Mouse (Mus musculus) intestine, embryonic 14.5 days (tissue): ENCODE results near the gene Cadps2. TPM values are rescaled to one million over a fixed set of nuclear protein-coding genes. Genes with fewer than 3 reads are reported as not detected.

Experiments
- ATAC-seq: fragments of 200-750 bp; cut with Nextera tagmentation; replicated peaks from 2 replicates; pipeline ENCODE4 v1.8.0; 2017; ENCODE audit warnings: low read depth, moderate number of reproducible peaks, moderate TSS enrichment, moderate library complexity; ENCODE audit not compliant: low FRiP score, low TSS enrichment
- DNase-seq: peaks from one replicate; pipeline ENCODE4 v3.0.0-alpha.2; 2018; ENCODE audit warnings: low spot score
- H3K27ac ChIP-seq: fragments of 300-500 bp; sonication (generic); 2 replicates; pipeline ENCODE4 v1.5.1; 2014; ENCODE audit warnings: low read depth, mild to moderate bottlenecking, control low read depth
- H3K27me3 ChIP-seq: fragments of 300-500 bp; sonication (generic); replicated peaks from 2 replicates; pipeline ENCODE4 v1.6.1; 2014; ENCODE audit warnings: low read length, control low read depth; ENCODE audit not compliant: control insufficient read depth, insufficient read depth
- H3K36me3 ChIP-seq: fragments of 300-500 bp; sonication (generic); 2 replicates; pipeline ENCODE4 v1.6.1; 2014; ENCODE audit warnings: low read length, control low read depth; ENCODE audit not compliant: control insufficient read depth, insufficient read depth
- H3K4me1 ChIP-seq: fragments of 300-500 bp; sonication (generic); replicated peaks from 2 replicates; pipeline ENCODE4 v1.6.1; 2014; ENCODE audit warnings: low read length, control low read depth, mixed read lengths; ENCODE audit not compliant: control insufficient read depth, insufficient read depth
- H3K4me2 ChIP-seq: fragments of 300-500 bp; sonication (generic); 2 replicates; pipeline ENCODE4 v1.6.1; 2014; ENCODE audit warnings: low read length
- H3K4me3 ChIP-seq: fragments of 300-500 bp; sonication (generic); 2 replicates; pipeline ENCODE4 v1.5.1; 2014; ENCODE audit warnings: low read depth, low read length, control low read depth, mixed read lengths
- H3K9ac ChIP-seq: fragments of 300-500 bp; sonication (generic); 2 replicates; pipeline ENCODE4 v1.6.1; 2014; ENCODE audit warnings: mild to moderate bottlenecking, low read length
- H3K9me3 ChIP-seq: fragments of 300-500 bp; sonication (generic); 2 replicates; pipeline ENCODE4 v1.6.1; 2016; ENCODE audit warnings: low read length, control low read depth; ENCODE audit not compliant: control insufficient read depth
- WGBS: fragments of 180-500 bp; shearing (Covaris S2); extraction: QIAGEN DNeasy Blood & Tissue Kit; methylation state at CpG from one replicate; pipeline ENCODE4 v1.1.7; 2014; 5-methylcytosine and 5-hydroxymethylcytosine counted together
- polyA plus RNA-seq: library from polyadenylated mRNA; unstranded; fragments of >200 nt; fragmentation: Nextera tagmentation; extraction: Ambion mirVana; gene quantifications from 2 replicates; pipeline ENCODE4 v1.2.1, GENCODE M21; 2014

Gene Cadps2
- polyA plus RNA-seq, 1 experiment from 2014 or later: 1.2 TPM

- Histone ChIP-seq H3K4me3 (no peak within 1 kb of the TSS), H3K27ac (no peak within 1 kb of the TSS), H3K27me3 (no peaks in the 10 kb centered on the region), H3K4me2 (no peak within 1 kb of the TSS), H3K9ac (no peak within 1 kb of the TSS), H3K9me3 (no peaks in the 10 kb centered on the region), H3K36me3 (no peaks in the 10 kb centered on the region), H3K4me1 (no peaks in the 10 kb centered on the region)
- WGBS: 73% methylated on average over 2 of the region's 2 CpGs
- ATAC-seq (no peak), DNase-seq (no peak)
These were observed 189.0 kb downstream of the Cadps2 start, which contains the start of gene Rnf133 for GRCm38 (mm10) chr6:23650205-23650604. Rnf133 (minus strand) TSS chr6:23650305.

DNA sequence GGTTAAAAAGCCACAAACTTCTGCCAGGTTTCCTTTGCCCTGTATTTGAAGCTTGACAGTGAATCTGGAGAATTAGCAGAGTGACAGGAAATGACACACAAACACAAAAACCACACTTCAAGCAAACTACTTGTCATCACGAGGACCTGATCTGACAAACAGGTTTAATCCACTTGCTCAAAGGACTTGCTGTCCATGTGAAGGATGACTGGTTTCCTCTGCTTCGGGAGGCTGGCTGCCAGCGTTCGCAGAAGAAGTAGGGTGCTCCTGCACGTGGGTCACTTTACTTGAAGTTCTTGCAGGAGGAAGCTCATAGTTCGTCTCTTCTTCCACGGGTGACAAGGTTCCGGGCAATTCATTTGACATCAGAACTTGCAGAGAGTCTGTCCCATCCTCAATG, 190.5 kb downstream of the Cadps2 start:
- H3K4me2 ChIP-seq: no peak overlapping the region
- H3K4me1 ChIP-seq: no peaks in the 10 kb centered on the region
- H3K9ac ChIP-seq: no peak overlapping the region
- WGBS: 68% methylated on average over 8 of the region's 8 CpGs
- no peaks in the 10 kb centered on the region for H3K9me3 ChIP-seq
- DNase-seq (no peak), ATAC-seq (no peak)
- H3K27ac ChIP-seq: no peak overlapping the region
- H3K4me3 ChIP-seq: no peak overlapping the region
- H3K27me3 ChIP-seq: no peaks in the 10 kb centered on the region
- H3K36me3 ChIP-seq: no peaks in the 10 kb centered on the region

DNA sequence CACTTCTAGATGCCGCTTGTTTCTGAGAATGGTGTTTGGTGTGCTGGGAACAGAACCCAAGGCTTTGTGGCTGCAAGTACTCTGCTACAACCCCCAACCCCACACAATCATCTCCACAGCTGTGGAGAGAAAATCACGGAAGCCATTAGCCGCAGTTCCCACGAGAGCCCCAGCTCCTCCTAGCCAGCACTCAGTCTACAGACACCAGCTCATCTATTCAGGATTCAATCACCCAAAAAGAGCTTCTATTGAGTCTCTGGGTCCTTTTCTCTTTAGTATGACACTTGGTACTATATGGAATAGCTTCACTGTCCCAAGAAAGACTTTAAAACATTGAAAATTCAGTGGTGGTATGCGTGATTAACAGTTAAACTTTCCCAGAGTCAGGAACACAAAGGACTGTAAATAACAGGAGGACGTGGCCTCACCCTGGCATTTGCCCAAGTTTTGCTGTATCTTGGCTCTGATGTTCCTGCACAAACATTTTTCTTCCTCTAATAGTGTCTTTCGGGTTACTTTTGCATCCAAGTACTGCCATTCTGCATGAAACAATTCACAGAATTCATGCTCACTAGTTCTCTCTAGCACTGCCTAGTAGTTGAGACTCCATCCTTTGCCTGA, 191.5 kb downstream of the Cadps2 start:
- Histone ChIP-seq H3K9ac (no peak overlapping the region), H3K9me3 (no peaks in the 10 kb centered on the region), H3K27ac (no peak overlapping the region), H3K27me3 (no peaks in the 10 kb centered on the region), H3K36me3 (no peaks in the 10 kb centered on the region), H3K4me3 (no peak overlapping the region), H3K4me1 (no peaks in the 10 kb centered on the region), H3K4me2 (no peak overlapping the region)
- DNase-seq (no peak), ATAC-seq (no peak)
- 66% methylated on average over 7 of the region's 7 CpGs for WGBS

DNA sequence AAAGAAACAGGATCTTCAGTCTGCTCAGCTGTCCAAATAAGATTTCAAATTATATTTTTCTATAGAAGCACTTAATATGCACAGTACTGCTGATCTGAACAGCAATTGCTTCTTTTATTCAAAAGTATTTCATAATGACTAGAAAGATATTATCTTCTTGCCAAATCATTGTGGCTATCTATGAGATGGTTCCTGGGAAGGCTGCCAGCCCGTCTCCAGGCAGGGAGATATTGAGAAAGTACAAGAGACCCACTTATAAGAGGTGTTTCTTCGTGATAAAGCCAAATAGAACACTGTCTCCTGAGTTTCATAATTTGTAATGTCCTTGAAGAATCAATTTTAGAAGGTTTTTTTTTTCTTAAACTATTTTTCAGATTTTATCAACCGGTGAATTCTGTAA, 202.1 kb downstream of the Cadps2 start:
- Histone ChIP-seq H3K4me2 (no peak overlapping the region), H3K27me3 (no peaks in the 10 kb centered on the region), H3K36me3 (no peaks in the 10 kb centered on the region), H3K9me3 (no peaks in the 10 kb centered on the region), H3K4me1 (no peaks in the 10 kb centered on the region), H3K27ac (no peak overlapping the region), H3K9ac (no peak overlapping the region), H3K4me3 (no peak overlapping the region)
- DNase-seq: no peak
- no peak for ATAC-seq
- 72% methylated on average over 3 of the region's 3 CpGs for WGBS

- Histone ChIP-seq H3K4me2 (no peak overlapping the region), H3K27me3 (no peaks in the 10 kb centered on the region), H3K9ac (no peak overlapping the region), H3K36me3 (no peaks in the 10 kb centered on the region), H3K27ac (no peak overlapping the region), H3K9me3 (no peaks in the 10 kb centered on the region), H3K4me3 (no peak overlapping the region), H3K4me1 (no peaks in the 10 kb centered on the region)
- DNase-seq: no peak
- 92% methylated on average over 3 of the region's 3 CpGs for WGBS
- no peak for ATAC-seq
These were observed 204.0 kb downstream of the Cadps2 start for GRCm38 (mm10) chr6:23635208-23635607.

- no peaks in the 10 kb centered on the region for H3K4me1 ChIP-seq
- no peak overlapping the region for H3K4me3 ChIP-seq
- H3K27ac ChIP-seq: no peak overlapping the region
- WGBS: 84% methylated on average over 9 of the region's 9 CpGs
- H3K27me3 ChIP-seq: no peaks in the 10 kb centered on the region
- no peaks in the 10 kb centered on the region for H3K9me3 ChIP-seq
- DNase-seq (no peak), ATAC-seq (no peak)
- H3K4me2 ChIP-seq: no peak overlapping the region
- no peaks in the 10 kb centered on the region for H3K36me3 ChIP-seq
- H3K9ac ChIP-seq: no peak overlapping the region
These were observed 205.2 kb downstream of the Cadps2 start for GRCm38 (mm10) chr6:23634016-23634415.

GRCm38 (mm10) chr6:23630465-23630864, 208.8 kb downstream of the Cadps2 start:
- Histone ChIP-seq H3K4me2 (no peak overlapping the region), H3K4me3 (no peak overlapping the region), H3K9ac (no peak overlapping the region), H3K27me3 (no peaks in the 10 kb centered on the region), H3K9me3 (no peaks in the 10 kb centered on the region), H3K36me3 (no peaks in the 10 kb centered on the region), H3K27ac (no peak overlapping the region), H3K4me1 (no peaks in the 10 kb centered on the region)
- 32% methylated on average over 4 of the region's 4 CpGs for WGBS
- no peak for DNase-seq
- no peak for ATAC-seq

DNA sequence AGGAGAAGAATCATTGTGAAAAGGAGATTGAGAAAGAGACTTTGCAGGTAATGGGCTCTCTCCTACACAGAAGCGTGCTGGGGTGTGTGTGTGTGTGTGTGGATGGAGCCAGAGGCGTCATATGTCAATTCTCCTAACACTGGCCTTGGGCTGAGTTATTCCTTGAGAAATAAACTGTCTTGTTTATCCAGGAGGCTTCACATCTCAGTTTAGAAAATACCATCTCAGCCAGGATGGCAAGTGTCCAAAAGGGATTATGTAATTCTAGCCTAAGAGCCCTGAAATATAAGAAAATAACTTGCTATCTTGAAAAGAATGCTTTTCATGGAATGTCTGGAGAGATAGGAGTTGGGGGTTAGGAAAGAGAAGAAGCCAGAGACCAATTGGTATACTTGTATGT, 264.1 kb downstream of the Cadps2 start:
- DNase-seq (no peak), ATAC-seq (no peak)
- Histone ChIP-seq H3K4me3 (no peak overlapping the region), H3K27me3 (no peaks in the 10 kb centered on the region), H3K36me3 (no peaks in the 10 kb centered on the region), H3K9me3 (no peaks in the 10 kb centered on the region), H3K4me1 (no peaks in the 10 kb centered on the region), H3K4me2 (no peak overlapping the region), H3K9ac (no peak overlapping the region), H3K27ac (no peak overlapping the region)
- 93% methylated on average over 2 of the region's 2 CpGs for WGBS

- H3K27me3 ChIP-seq: no peaks in the 10 kb centered on the region
- H3K4me1 ChIP-seq: no peaks in the 10 kb centered on the region
- H3K9me3 ChIP-seq: no peaks in the 10 kb centered on the region
- WGBS: 76% methylated on average over 4 of the region's 4 CpGs
- no peaks in the 10 kb centered on the region for H3K36me3 ChIP-seq
- H3K4me3 ChIP-seq: no peak overlapping the region
- H3K4me2 ChIP-seq: no peak overlapping the region
- no peak overlapping the region for H3K27ac ChIP-seq
- no peak overlapping the region for H3K9ac ChIP-seq
- ATAC-seq (no peak), DNase-seq (no peak)
These were observed 265.5 kb downstream of the Cadps2 start for GRCm38 (mm10) chr6:23573750-23574149.
